Mouse (Mus musculus) gastrocnemius, postnatal 4 days (tissue): Measurements from ENCODE around the gene Senp5. TPM values are rescaled to one million over a fixed set of nuclear protein-coding genes. Genes with fewer than 3 reads are reported as not detected.

ENCODE experiments used
- DNase-seq, 2 experiments: peaks; one replicate each; pipeline ENCODE4 v3.0.0; 2021 to 2022; ENCODE audit warnings: low spot score in 2 of 2, mixed read lengths in 2 of 2
- total RNA-seq, 2 experiments: library from RNA; stranded (reverse); gene quantifications; 2 replicates each; pipeline ENCODE4 v1.2.3; 2021

Gene Senp5
- total RNA-seq, 2 experiments from 2014 or later, result 22.4 to 23.2 TPM

- peak; percentile 60 to 79 for DNase-seq
Observed at GRCm38 (mm10) chr16:31943980-31944379, 59.1 kb downstream of the Senp5 start.

GRCm38 (mm10) chr16:31940586-31940985, 62.5 kb downstream of the Senp5 start:
- DNase-seq, result no peak

- DNase-seq, result peak in 1 of 2 experiments; percentile 7
Observed at GRCm38 (mm10) chr16:31938856-31939255, 64.2 kb downstream of the Senp5 start.

- DNase-seq, result no peak
Observed at GRCm38 (mm10) chr16:31936568-31936967, 66.5 kb downstream of the Senp5 start.

- no peak for DNase-seq
Observed at GRCm38 (mm10) chr16:31935091-31935979, 67.8 kb downstream of the Senp5 start.

GRCm38 (mm10) chr16:31934550-31935010, 68.5 kb downstream of the Senp5 start:
- no peak for DNase-seq

GRCm38 (mm10) chr16:31933751-31934549, 69.1 kb downstream of the Senp5 start, which contains the start of gene Pigz:
Gene Pigz, plus strand, starts transcription at chr16:31933851.
- peak; percentile 60 to 79 for DNase-seq

- peak; percentile 82 to 90 for DNase-seq
Observed at GRCm38 (mm10) chr16:31932840-31933697, 70.0 kb downstream of the Senp5 start.

- DNase-seq, result peak in 1 of 2 experiments; percentile 9
Observed at GRCm38 (mm10) chr16:31932255-31932654, 70.8 kb downstream of the Senp5 start.

GRCm38 (mm10) chr16:31931330-31931729, 71.8 kb downstream of the Senp5 start:
- peak in 1 of 2 experiments; percentile 7 for DNase-seq

- no peak for DNase-seq
Observed at GRCm38 (mm10) chr16:31927412-31927811, 75.7 kb downstream of the Senp5 start.

- no peak for DNase-seq
Observed at GRCm38 (mm10) chr16:31926547-31927182, 76.4 kb downstream of the Senp5 start.

GRCm38 (mm10) chr16:31926091-31926490, 77.0 kb downstream of the Senp5 start:
- DNase-seq, result no peak

- DNase-seq, result no peak
Observed at GRCm38 (mm10) chr16:31924368-31924767, 78.7 kb downstream of the Senp5 start.

GRCm38 (mm10) chr16:31918248-31918724, 84.8 kb downstream of the Senp5 start:
- DNase-seq, result peak; percentile 45 to 72

GRCm38 (mm10) chr16:31917776-31918175, 85.3 kb downstream of the Senp5 start:
- DNase-seq, result no peak

GRCm38 (mm10) chr16:31910281-31910847, 92.7 kb downstream of the Senp5 start:
- DNase-seq, result no peak
